10 mouse cellular contexts compared by ENCODE assay signal in genomic region chr1:160210566-160210965, GRCm38 (mm10). TPM values are rescaled to one million over a fixed set of nuclear protein-coding genes. Genes with fewer than 3 reads are reported as not detected.
A peak's percentile ranks its signal among the peaks of the same experiment; 100 is the strongest.
DNase-seq lines count a peak whose midpoint lies in the region; ATAC-seq lines count a peak whose summit lies in the region.
"Had no signal": no experiment of that assay in that cellular context is flagged by ENCODE, and none has a peak within 500 bp of the region (broad histone marks: within the 10 kb centered on the region; RNA-seq: fewer than 3 reads in every experiment).

No protein-coding gene starts in this region.

- DNase-seq in adrenal gland, postnatal 10 days: peak; percentile 25
- DNase-seq in adrenal gland, adult 8-10 months: no peak
- no peak for DNase-seq in lung, postnatal 14 days
- DNase-seq in urinary bladder, postnatal 36 days (ENCODE audit: low spot score in 2 of 2): no peak
- DNase-seq in layer of hippocampus, adult 11-12 months (ENCODE audit: low spot score): no peak
- DNase-seq: cerebellum, adult 18-20 months; thymus, postnatal 4 days had no signal

- H3K27ac ChIP-seq in lung, embryonic 15.5 days: no peak overlapping the region
- H3K27ac ChIP-seq in intestine, embryonic 16.5 days (ENCODE audit: low read length): no peak overlapping the region
- no peak overlapping the region for H3K27ac ChIP-seq in neural tube, embryonic 14.5 days (ENCODE audit: low read depth, low read length)

- H3K4me1 ChIP-seq in lung, embryonic 15.5 days: peaks cover 16% of the 10 kb centered on the region
- H3K4me1 ChIP-seq in intestine, embryonic 16.5 days (ENCODE audit: control insufficient read depth, insufficient read depth, low read length): peaks cover 9% of the 10 kb centered on the region
- H3K4me1 ChIP-seq in neural tube, embryonic 14.5 days (ENCODE audit: control insufficient read depth, insufficient read depth, low read length): peaks cover 18% of the 10 kb centered on the region

- H3K27me3 ChIP-seq in lung, embryonic 15.5 days: no peaks in the 10 kb centered on the region
- no peaks in the 10 kb centered on the region for H3K27me3 ChIP-seq in intestine, embryonic 16.5 days (replicated peaks; ENCODE audit: control insufficient read depth, insufficient read depth, low read length)
- no peaks in the 10 kb centered on the region for H3K27me3 ChIP-seq in neural tube, embryonic 14.5 days (ENCODE audit: control insufficient read depth, insufficient read depth, low read length)

- ATAC-seq in lung, embryonic 15.5 days (ENCODE audit: borderline replicate concordance, extremely low read depth, low FRiP score, low TSS enrichment): no peak
- ATAC-seq in intestine, embryonic 16.5 days: no peak
- no peak for ATAC-seq in neural tube, embryonic 14.5 days (ENCODE audit: low read depth)

- H3K4me3 ChIP-seq in lung, embryonic 15.5 days: peak overlapping the region; percentile 92
- H3K4me3 ChIP-seq in intestine, embryonic 16.5 days (ENCODE audit: low read length): peak overlapping the region; percentile 93
- peak overlapping the region; percentile 84; the same call in 1 of the 2 replicates for H3K4me3 ChIP-seq in neural tube, embryonic 14.5 days (ENCODE audit: low read depth, low read length)

- no peaks in the 10 kb centered on the region for H3K9me3 ChIP-seq in lung, embryonic 15.5 days
- no peaks in the 10 kb centered on the region for H3K9me3 ChIP-seq in intestine, embryonic 16.5 days (ENCODE audit: control insufficient read depth, low read length)
- H3K9me3 ChIP-seq in neural tube, embryonic 14.5 days (ENCODE audit: control insufficient read depth, low read length): no peaks in the 10 kb centered on the region

- peaks cover 25% of the 10 kb centered on the region for H3K36me3 ChIP-seq in lung, embryonic 15.5 days
- peaks cover 8% of the 10 kb centered on the region; the same call in 1 of the 2 replicates for H3K36me3 ChIP-seq in intestine, embryonic 16.5 days (ENCODE audit: control insufficient read depth, insufficient read depth, low read length)
- H3K36me3 ChIP-seq in neural tube, embryonic 14.5 days (ENCODE audit: control insufficient read depth, insufficient read depth, low read length): peaks cover 20% of the 10 kb centered on the region

- H3K9ac ChIP-seq in lung, embryonic 15.5 days: no peak overlapping the region
- 0 out of 2 replicates have a peak overlapping the region, but pooled peaks have one; percentile 96 for H3K9ac ChIP-seq in intestine, embryonic 16.5 days (ENCODE audit: low read depth, low read length)
- no peak overlapping the region; the same call in 1 of the 2 replicates for H3K9ac ChIP-seq in neural tube, embryonic 14.5 days (replicated peaks; ENCODE audit: low read depth, low read length)

- peak overlapping the region; percentile 73 for H3K4me2 ChIP-seq in lung, embryonic 15.5 days
- peak overlapping the region; percentile 69 for H3K4me2 ChIP-seq in intestine, embryonic 16.5 days (ENCODE audit: low read depth, low read length)
- H3K4me2 ChIP-seq in neural tube, embryonic 14.5 days (ENCODE audit: low read depth, low read length): peak overlapping the region; percentile 87

- 37% methylated on average over 3 of the region's 3 CpGs for WGBS in lung, embryonic 15.5 days
- WGBS in intestine, embryonic 16.5 days: 58% methylated on average over 3 of the region's 3 CpGs
- WGBS in neural tube, embryonic 14.5 days: 62% methylated on average over 3 of the region's 3 CpGs

RNA-seq across cellular contexts. Expression of gene Cacybp, which starts 2.1 kb away (rescaled TPM):
- total RNA-seq in adrenal gland, postnatal 10 days (2021): 10 to 100 TPM; 68.3 to 74.0 TPM
- 100 to 1,000 TPM in 1 of 4 experiments, 10 to 100 TPM in 3; 69.2 to 118 (median 79.1) TPM for total RNA-seq in adrenal gland, adult 8-10 months (2022)
- polyA plus RNA-seq in lung, embryonic 15.5 days (2015; fragmentation: Nextera tagmentation; extraction: Ambion mirVana): 214 and 217 TPM in 2 replicates
- polyA plus RNA-seq in intestine, embryonic 16.5 days (2015; fragmentation: Nextera tagmentation; extraction: Ambion mirVana): 164 and 181 TPM in 2 replicates
- polyA plus RNA-seq in neural tube, embryonic 14.5 days (2014; fragmentation: Nextera tagmentation; extraction: Ambion mirVana): 248 and 280 TPM in 2 replicates

RNA-seq across cellular contexts. Expression of gene Mrps14, which starts 15.6 kb away (rescaled TPM):
- 100 to 1,000 TPM; 114 to 116 TPM for total RNA-seq in adrenal gland, postnatal 10 days (2021)
- total RNA-seq in adrenal gland, adult 8-10 months (2022): 100 to 1,000 TPM in 2 of 4 experiments, 10 to 100 TPM in 2; 88.5 to 119 (median 104) TPM
- polyA plus RNA-seq in lung, embryonic 15.5 days (2015; fragmentation: Nextera tagmentation; extraction: Ambion mirVana): 258 and 277 TPM in 2 replicates
- 273 and 306 TPM in 2 replicates for polyA plus RNA-seq in intestine, embryonic 16.5 days (2015; fragmentation: Nextera tagmentation; extraction: Ambion mirVana)
- polyA plus RNA-seq in neural tube, embryonic 14.5 days (2014; fragmentation: Nextera tagmentation; extraction: Ambion mirVana): 118 and 138 TPM in 2 replicates

RNA-seq across cellular contexts. Expression of gene Tnn, which starts 57.2 kb away (rescaled TPM):
- total RNA-seq in adrenal gland, postnatal 10 days (2021): 1 to 10 TPM in 1 of 2 experiments, under 1 TPM in 1; 0.48 to 4.5 TPM
- under 1 TPM; 0.24 to 0.46 (median 0.29) TPM for total RNA-seq in adrenal gland, adult 8-10 months (2022)
- 0.67 and 0.68 TPM in 2 replicates for polyA plus RNA-seq in lung, embryonic 15.5 days (2015; fragmentation: Nextera tagmentation; extraction: Ambion mirVana)
- 6.1 and 7.7 TPM in 2 replicates for polyA plus RNA-seq in intestine, embryonic 16.5 days (2015; fragmentation: Nextera tagmentation; extraction: Ambion mirVana)
- 0.10 and 0.19 TPM in 2 replicates for polyA plus RNA-seq in neural tube, embryonic 14.5 days (2014; fragmentation: Nextera tagmentation; extraction: Ambion mirVana)
